Mouse (Mus musculus) cerebellum, postnatal 36 days (tissue): Measurements from ENCODE around the gene Isyna1.
"Not testable (repeated sequence)": the region's sequence is repeated elsewhere in the genome, so short reads cannot be mapped to it uniquely, and the experiment has no call there.

ENCODE experiments used
- DNase-seq, 2 experiments: peaks; one replicate each; pipeline ENCODE4 v3.0.0; 2021 to 2022; ENCODE audit warnings: mixed read lengths in 2 of 2

Isyna1 gene

DNA sequence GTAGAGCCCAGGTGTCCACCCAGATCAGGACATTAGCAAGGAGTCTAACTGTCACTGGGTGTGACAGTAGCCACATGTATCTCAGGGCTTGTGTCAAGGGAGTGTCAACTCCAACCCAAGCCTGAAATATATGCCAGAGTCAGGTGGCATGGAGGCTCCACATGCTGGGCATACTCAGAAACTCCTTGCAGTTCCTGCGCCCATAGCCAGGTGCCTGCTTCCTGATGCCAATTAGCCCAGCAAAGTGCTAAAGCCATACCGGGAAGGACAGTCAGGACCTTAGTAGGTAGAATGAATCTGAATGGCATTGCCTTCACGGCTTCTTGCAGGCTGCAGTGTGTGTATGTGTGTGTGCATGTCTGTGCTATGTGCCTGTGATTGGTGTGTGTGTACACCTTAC lies 17.0 kb upstream of the Isyna1 start:
- DNase-seq = no peak

DNA sequence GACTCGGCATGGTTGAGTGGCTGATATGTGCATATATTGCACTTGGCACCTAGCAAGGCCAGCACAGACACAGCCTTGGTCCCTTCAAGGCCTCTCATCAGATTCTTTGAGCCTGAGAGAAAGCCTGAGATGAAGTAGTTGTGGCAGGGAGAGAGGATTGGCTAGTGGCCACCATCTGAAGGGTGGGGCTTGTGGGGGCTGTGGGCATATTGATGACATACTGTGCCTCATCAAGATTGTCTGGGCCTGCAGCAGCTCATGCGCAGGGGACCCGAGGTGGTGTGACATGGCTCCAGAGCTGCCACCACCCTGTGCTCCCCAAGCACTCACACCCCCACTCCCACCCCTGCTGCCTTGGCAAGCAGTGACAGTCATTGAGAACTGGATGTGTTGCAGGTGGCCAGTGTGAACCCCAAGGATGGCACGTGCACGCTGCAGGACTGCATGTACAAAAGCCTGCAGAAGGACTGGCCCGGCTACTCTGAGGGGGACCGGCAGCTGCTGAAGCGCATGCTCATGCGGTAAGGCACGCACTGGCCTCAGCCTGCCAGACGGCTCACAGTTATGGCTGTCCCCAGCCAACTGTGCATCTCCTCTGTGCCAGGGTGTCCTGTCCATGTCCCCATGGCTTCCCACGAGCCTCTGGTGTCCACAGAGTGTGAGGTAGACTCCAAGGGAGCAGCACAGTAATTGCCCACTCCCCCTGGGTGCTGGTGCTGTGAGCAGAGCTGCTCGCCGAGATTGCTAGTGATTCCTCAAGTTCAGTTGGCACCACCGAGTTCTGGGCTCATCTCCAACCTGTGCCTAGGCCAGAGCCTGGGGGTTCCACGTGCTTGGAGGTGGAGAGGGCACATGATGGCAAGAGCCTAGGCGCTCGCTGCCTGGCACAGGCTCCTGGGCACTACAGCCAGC lies 10.4 kb upstream of the Isyna1 start:
- peak; percentile 77 to 80 for DNase-seq

DNA sequence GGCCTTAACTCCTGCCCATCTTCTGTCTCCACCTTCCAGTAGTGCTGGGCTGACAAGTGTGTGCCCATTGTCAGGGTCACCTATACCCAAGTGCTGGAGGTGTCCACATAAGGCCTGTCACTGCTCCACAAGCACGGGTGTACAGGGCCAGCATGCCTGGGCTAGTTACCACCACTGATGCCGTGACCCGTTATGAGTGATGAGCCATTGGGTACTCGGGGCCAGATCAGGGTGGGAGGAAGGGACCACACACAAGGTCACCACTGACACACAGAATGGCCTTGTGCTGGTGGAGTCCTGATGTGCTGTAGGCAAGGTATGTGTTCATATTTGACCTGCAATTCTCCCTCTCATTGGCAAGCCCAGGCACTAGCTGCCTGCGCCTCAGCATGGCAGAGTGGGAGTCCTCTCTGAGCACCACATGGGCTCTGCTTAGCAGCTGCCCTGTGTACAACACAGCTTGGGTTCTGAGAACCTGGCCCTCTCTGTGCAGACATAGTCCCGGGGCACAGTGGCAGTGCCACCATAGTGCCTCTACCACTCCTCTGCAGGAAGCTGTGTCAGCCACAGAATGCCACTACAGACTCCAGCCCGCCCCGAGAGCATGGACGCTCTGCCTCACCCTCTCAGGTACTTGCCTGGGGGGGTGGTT lies 9.4 kb upstream of the Isyna1 start:
- no peak for DNase-seq

DNA sequence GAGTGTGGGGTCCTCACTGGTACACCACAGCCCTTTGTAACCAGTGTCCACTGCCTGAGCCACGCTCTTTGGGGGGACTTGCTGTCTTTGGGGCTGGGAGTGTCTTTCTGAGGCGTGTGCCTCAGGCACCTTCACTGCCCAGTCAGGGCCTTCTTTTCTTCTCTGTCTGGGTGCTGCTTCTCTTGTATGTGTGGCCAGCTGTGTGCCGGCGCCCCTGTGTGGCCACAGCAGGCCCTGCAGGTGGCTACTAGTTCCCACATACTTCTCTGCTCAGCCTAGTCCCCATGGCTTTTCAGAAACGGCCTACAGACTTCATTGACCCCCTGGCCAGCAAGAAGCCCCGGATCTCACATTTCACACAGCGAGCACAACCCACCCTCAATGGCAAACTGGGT lies 8.9 kb upstream of the Isyna1 start:
- peak; percentile 64 to 67 for DNase-seq

DNA sequence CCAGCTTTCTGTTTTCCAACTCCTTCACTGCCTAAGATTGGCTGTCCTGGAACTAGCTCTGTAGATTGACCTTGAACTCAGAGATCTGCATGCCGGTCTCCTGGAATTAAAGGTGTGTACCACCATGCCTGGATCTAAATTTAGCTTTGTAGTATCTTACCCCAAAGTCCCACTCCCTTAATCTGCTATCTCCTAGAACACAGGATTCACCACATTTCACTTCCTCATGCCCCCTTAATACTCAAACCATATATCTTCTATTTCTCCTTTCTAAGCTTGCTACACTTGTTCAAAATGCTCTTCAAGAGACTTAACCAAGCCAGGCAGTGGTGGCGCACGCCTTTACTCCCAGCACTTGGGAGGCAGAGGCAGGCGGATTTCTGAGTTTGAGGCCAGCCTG lies 6.2 kb upstream of the Isyna1 start:
- DNase-seq = not testable (repeated sequence)

DNA sequence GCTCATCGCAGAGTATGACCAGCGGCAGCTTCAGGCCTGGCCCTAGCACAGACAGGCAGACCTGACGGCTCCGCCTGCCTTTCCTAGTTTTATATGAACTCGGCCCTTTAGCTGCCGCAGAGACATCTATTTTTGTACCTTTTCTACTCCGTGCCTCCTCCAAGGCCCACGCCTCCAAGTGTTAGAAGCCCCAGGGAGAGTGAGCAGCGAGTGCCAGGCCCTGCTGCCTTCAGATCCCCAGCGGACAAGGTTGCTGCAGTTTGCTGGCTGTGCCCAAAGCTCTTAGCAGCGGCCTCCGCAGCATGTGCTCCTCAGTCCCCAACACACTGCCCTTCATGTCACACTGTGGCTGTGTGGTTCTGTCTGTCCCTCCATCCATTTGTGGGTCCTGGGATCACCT lies 2.6 kb upstream of the Isyna1 start:
- DNase-seq = no peak

DNA sequence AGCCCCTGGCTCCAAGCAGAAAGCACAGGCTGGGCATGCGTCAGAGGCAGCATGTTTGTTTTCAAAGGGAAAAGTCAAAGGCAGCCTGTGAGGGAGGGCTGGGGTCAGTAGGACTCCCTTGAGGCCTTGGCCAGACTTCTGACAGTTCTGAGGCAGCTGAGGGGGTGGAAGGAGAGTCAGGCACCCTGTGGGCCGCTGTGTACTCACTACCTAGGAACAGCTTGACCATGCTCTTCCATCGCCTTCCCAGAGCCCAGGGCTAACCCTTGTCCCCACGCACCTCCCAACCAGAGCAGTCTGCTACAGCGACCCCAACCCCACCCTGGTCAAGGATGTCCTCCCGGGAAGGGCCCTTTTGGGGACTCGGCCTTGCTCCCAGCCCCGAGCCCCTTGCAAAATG lies 1.0 kb upstream of the Isyna1 start:
- no peak for DNase-seq

DNA sequence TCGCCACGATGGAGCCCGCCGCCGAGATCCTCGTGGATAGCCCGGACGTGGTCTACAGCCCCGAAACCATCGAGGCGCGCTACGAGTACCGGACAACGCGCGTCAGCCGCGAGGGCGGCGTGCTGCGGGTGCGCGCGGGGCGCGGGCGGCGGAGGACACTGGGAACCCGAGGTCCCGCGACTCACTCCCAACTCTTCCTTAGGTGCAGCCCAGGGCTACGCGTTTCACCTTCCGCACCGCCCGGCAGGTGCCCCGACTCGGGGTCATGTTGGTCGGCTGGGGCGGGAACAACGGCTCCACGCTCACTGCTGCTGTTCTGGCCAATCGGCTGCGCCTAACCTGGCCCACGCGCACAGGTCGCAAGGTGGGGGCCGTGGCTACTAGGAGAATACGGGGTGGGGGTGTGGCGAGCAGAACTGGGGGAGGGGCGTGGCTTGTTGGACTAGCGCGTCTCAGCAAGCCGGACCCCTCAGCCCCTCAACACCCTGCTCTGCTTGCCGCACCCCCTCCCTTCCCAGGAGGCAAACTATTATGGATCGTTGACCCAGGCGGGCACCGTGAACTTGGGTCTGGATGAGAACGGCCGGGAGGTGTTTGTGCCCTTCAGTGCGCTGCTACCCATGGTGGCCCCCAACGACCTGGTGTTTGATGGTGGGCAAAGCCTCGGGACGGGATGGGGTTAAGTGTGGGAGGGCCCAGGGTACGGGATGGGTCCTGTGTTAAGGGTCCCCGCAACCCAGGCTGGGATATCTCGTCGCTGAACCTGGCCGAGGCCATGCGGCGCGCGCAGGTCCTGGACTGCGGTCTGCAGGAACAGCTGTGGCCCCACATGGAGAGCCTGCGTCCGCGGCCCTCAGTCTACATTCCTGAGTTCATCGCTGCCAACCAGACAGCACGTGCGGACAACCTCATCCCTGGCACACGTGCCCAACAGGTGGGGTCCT lies 720 bp downstream of the Isyna1 start:
- peak in 1 of 2 experiments; percentile 55 for DNase-seq

DNA sequence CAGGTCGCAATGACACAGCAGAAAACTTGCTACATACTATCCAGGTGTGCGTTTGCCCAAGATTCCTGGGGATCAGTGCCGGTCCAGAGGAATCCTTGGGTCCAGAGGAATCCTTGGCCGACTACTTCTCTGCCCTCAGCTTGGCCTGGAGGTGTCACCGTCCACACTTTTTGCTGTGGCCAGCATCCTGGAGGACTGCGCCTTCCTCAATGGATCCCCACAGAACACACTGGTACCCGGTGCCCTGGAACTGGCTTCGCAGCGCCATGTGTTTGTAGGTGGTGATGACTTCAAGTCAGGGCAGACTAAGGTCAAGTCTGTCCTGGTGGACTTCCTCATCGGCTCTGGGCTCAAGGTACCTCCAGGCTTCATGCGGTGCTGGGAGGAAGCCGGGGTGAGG lies 1.6 kb downstream of the Isyna1 start:
- no peak for DNase-seq

DNA sequence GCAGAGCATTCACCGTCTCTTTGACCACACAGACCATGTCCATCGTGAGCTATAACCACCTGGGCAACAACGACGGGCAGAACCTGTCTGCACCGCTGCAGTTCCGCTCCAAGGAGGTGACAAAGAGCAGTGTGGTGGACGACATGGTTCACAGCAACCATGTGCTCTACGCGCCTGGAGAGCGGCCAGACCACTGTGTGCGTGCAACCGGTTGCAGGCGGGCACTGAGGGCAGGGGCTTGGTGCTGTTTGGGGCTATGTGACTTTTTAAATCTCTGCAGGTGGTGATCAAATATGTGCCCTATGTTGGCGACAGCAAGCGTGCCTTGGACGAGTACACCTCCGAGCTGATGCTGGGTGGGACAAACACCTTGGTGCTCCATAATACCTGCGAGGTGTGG lies 2.0 kb downstream of the Isyna1 start:
- DNase-seq = no peak

DNA sequence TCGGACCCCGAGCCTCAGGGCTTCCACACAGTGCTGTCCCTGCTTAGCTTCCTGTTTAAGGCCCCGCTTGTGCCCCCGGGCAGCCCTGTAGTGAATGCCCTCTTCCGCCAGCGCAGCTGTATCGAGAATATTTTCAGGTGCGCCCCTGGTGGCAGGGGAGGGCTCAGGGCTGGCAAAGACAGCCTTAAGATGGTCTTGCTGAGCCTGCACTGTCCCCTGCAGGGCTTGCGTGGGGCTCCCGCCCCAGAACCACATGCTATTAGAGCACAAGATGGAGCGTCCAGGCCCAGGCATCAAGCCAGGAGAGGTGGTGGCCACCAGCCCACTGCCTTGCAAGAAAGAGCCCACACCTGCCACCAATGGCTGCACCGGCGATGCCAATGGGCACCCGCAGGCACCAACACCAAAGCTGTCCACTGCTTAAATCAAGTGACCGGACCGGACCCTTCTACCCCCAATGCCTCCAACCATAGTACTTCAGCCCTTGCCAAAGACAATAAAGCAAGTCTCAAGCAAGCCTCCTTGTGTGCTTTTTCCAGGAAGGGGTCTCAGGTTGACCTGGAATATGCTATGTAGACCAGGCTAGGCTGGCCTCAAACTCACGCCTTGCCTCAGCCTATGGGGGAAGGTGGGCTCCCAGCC lies 2.7 kb downstream of the Isyna1 start:
- DNase-seq = peak; percentile 67 to 73

DNA sequence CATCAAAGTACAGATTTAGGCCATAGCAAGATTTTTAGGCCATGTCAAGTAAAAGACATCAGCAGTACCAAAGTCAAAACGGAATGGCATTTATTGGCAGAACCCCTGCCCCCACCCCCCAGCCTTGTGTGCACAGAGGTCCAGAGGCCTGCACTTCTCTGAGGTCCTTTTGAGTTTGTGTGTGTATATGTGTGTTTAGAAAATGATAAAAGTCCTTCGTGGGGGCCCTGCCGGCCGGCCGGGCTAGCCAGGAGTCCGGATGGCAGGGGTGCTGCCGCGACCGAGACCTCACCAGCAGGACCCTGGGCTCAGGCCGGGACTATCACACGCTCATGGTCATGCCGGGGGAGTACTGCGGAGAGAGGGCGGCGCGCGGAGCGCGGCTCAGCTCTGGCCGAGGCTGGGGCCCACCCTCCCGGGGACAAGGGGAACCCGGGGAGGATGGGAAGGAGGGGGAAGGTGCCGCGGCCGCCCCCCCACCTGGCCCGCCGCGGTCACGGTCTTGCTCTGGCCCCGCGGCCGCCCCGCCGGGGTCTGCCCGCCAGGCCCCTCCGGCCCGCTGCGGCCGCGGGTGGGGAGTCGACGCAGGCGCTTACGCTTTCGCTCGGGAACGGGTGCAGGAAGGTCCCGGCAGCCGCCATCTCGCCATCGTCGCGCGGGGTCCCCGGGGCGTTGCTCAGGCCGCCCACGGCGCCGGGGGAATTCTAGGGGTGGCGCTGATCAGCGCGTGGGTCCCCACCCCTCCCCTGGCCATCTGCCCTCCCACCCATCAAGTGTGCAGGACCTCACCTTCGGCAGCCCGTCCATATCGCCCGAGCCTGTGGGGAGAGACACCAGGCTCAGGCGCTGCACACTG lies 3.5 kb downstream of the Isyna1 start:
- peak in 1 of 2 experiments; percentile 34 for DNase-seq

DNA sequence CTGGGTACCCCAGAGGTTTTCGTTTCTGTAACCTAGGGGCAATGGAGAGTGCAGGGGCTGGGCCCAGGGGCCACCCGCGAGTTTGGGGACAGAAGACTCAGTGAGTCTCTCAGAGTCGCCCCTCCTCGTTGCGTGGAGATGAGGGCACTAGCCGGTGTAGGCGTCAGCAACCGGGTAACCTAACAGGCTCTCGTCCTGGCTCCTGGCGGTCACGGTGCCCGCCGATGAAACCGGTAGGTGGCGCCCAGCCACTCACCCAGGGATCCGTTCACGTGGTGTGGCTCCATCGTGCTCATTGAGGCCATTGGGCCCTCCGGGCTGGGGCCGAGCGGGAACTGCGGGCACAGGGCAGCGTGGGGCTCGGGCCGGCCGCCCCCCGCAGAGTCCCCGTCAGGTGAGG lies 4.1 kb downstream of the Isyna1 start:
- peak; percentile 92 for DNase-seq

DNA sequence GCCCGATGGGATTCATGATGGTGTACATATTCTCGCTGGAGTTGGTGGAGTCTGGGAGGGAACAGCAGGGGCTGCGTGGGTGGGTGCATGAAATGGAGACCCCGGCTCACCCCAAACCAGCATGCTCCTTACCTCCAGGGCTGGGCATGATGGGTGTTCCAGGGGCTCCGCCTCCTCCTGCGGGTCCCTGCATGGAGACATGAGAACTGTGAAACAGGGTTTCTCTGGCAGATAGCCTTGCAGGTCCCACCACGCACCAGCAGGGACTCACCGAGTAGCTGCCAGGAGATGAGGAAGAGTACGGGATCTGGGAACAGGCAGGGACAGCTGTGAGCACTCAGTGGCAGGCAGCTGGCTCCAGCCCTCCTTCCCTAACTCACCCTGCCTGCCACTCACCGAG lies 4.5 kb downstream of the Isyna1 start:
- peak in 1 of 2 experiments; percentile 9 for DNase-seq

DNA sequence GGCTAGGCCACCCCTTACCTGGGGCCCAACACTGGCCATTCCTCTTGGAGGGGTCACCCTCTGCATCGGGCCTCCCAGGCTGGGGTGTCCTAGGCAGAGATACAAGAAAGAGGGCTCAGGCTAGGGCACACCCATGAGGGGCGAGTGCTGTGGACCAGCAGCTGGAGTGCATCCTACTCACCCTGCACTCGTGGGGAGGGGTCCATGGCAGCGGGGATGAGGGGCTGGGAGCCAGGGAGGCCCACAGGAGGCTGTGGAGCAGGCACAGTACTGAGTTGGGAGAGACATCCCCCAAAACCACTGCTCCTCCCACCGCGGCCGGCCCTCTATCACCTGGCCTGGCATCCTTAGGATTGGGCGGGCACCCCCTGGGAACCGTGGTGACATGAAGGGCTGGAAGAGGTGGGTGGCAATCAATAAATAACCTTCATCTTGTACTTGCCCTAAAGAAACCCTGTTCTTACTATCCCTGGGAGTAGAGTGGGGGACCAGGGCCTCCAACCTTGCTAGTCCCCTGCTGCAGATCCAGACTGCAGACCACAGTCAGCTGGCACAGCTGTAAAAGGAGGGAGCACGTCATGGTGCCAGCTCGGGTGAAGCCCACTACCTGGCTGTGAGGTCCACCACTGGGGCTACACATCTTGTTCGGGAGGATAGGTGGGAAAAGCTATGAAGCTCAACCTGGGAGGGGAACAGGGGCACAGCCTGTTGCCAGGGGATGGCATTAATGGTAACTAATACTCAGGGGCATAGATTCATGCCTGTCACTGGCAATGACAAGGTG lies 5.5 kb downstream of the Isyna1 start:
- no peak for DNase-seq

DNA sequence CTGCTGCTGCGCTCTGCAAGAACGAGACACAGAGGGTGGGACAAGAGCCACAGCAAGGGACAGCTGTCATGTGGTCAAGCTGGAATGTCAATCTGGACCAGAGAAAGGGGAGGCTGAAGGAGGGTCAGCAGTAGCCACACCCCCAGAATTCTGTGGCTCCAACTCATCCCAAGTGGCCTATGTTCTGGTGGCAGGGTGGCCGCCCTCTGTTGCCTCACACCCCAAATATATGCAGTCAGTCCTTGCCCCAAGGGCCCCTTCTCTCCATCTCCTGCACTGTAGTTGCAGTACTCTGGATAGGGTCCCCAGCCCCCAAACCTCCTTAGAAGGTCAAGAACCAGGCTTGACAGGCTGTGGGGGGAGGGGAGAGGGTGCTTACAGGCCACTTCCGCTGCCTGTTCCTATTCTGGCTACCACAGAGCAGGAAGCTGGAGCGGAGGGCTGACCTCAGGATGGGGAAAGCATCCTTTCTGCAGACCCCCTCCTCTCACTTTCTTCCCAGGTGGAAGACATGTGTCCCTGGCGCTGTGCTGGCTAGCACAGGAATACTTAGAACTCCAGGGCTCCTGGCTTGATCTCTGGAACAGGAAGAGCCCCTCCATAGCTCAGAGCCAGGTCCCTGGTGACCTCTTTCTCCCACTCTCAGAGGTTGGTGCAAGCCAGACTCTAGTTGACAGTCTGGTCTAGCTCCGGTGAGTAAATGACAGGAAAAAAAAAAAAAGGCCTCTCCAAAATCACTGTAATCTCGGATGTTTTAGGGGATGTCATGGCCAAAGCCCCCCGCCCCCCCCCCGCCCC lies 6.5 kb downstream of the Isyna1 start:
- DNase-seq = no peak

DNA sequence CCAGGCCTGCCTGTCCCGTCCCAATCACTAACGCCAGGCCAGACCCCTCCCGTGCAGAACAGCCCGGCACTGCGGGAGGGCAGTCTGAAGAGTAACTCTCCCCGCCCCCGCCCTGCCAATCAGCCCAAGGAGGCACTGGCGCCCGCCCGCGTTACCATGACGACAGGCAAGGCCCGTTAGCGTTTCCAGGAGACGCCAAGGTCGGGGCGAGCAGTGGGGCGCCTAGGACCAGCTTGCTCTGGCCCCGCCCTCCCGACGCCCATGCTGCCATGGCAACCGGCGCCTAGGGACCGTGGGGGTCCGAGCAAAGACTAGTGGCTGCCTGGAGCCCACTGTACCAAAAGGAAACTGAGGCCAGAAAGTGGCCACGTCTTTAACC lies 7.1 kb downstream of the Isyna1 start:
- DNase-seq = peak; percentile 70 to 84

DNA sequence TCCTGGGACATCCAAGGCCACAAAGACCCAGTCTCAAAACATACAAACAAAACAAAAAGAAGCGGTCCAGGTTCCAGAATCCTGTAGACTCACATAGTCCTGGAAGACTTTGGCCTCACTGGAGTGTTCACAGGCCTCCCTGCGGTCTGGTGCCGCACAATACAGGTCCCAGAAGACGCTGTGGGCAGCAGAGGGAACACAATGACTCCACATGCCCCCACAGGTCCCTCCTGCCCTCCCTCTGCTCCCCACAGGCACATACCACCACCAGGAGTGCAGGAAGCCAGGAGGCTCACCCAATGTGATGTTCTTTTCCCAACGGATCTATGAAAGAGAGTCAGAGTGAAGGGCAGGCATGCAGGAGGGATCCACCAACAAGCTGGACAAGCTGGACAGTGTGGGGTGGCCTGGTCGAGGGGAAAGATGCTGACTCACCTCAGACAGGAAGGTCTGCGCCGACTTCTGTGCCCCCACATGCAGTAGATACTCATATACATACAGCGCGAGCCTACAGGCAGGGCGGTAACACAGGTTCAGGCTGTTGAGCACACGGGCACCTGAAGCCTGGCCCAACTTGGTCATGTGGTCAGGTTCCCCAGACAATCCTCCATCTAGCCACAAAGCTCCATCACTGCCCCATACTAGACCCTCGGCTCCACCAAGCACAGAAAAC lies 8.1 kb downstream of the Isyna1 start:
- DNase-seq = no peak

DNA sequence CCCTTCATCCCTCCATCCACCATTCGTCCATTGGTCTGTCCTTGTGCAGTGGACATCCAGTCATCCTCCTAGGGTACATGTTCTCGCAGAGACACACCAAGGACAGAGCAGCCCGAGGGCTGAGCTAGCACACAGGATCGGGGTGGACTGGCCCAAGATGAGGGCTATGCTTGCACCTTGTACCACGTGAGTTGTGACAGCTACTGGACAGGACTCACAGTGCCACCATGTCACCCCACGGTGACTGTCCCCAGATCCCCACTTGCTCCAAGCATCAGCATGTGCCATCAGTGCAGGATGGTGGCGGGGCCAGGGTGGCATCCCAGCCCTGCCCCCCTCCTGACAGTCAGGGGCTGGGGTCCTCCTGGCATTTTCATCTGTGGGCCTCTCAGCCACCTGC lies 10.4 kb downstream of the Isyna1 start:
- no peak for DNase-seq
